Mouse (Mus musculus): Measurements from ENCODE around the gene Mpp2.

DNA sequence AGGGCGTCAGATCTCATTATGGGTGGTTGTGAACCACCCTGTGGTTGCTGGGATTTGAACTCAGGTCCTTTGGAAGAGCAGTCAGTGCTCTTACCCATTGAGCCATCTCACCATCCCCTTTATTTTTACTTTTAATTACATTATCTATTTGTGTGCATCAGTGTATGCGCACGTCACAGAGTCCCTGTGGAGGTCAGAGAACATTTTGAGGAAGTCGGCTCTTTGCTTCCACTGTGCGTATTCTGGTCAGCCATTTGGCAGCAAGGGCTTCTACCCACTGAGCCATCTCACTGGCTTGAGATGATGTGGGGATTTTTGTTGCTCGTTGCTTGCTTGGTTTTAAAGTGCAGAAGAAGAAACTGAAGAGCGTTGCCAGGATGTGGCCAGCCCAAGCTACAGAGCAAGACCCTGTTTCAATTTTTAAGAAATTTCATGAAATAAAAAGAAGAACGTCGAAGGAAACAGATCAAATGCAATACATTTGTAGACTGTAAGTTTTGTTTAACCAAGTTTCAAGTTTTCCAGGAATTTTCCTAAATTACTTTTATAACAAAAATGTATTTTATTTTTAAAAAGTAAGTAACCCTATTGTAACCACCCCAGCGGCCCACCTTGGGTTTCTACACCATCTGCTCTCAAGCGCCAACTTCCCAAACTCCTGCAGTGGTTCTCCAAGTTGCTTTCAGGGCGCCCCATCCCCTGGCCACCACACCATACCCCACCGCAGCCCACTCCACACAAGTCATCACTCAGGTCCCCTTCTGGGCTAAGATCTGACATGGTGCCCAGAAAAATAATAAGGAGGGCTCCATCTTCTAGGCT, 49.5 kb upstream of the Mpp2 start:
- TF ChIP-seq CTCF (IDR thresholded peaks at IDR 0.05; ENCODE audit: low read depth, low read length) (no peak), POLR2AphosphoS5 (IDR thresholded peaks at IDR 0.05; ENCODE audit: insufficient replicate concordance, low read depth, low read length) (no peak)

Measured in G1E (cell line).